Mouse (Mus musculus) lung, embryonic 16.5 days (tissue): Measurements from ENCODE around the gene Smim14. TPM values are rescaled to one million over a fixed set of nuclear protein-coding genes. Genes with fewer than 3 reads are reported as not detected.
A peak's percentile ranks its signal among the peaks of the same experiment; 100 is the strongest.

ENCODE experiments used
- ATAC-seq: fragments of 200-750 bp; cut with Nextera tagmentation; 2 replicates; pipeline ENCODE4 v1.8.0; 2017; ENCODE audit warnings: low read depth, mild to moderate bottlenecking, moderate library complexity
- H3K27ac ChIP-seq: fragments of 300-500 bp; sonication (generic); 2 replicates; pipeline ENCODE4 v1.5.1; 2014; ENCODE audit warnings: mild to moderate bottlenecking, control low read depth, low read length
- H3K27me3 ChIP-seq: fragments of 300-500 bp; sonication (generic); 2 replicates; pipeline ENCODE4 v1.6.1; 2014; ENCODE audit warnings: low read depth, low read length, mixed read lengths; ENCODE audit not compliant: control insufficient read depth, insufficient read depth
- H3K36me3 ChIP-seq: fragments of 300-500 bp; sonication (generic); 2 replicates; pipeline ENCODE4 v1.6.1; 2014; ENCODE audit warnings: low read length; ENCODE audit not compliant: control insufficient read depth, insufficient read depth
- H3K4me1 ChIP-seq: fragments of 300-500 bp; sonication (generic); replicated peaks from 2 replicates; pipeline ENCODE4 v1.6.1; 2014; ENCODE audit warnings: low read length, mixed read lengths; ENCODE audit not compliant: control insufficient read depth, insufficient read depth
- H3K4me2 ChIP-seq: fragments of 300-500 bp; sonication (generic); 2 replicates; pipeline ENCODE4 v1.6.1; 2014; ENCODE audit warnings: low read depth, low read length, control low read depth
- H3K4me3 ChIP-seq: fragments of 300-500 bp; sonication (generic); 2 replicates; pipeline ENCODE4 v1.5.1; 2014; ENCODE audit warnings: mild to moderate bottlenecking, low read length, control low read depth
- H3K9ac ChIP-seq: fragments of 300-500 bp; sonication (generic); 2 replicates; pipeline ENCODE4 v1.6.1; 2014; ENCODE audit warnings: low read length, control low read depth
- H3K9me3 ChIP-seq: fragments of 300-500 bp; sonication (generic); 2 replicates; pipeline ENCODE4 v1.6.1; 2016; ENCODE audit warnings: low read length; ENCODE audit not compliant: control insufficient read depth
- WGBS: fragments of 180-500 bp; shearing (Covaris S2); extraction: QIAGEN DNeasy Blood & Tissue Kit; methylation state at CpG from one replicate; pipeline ENCODE4 v1.1.7; 2014; 5-methylcytosine and 5-hydroxymethylcytosine counted together
- polyA plus RNA-seq: library from polyadenylated mRNA; unstranded; fragments of >200 nt; fragmentation: Nextera tagmentation; extraction: Ambion mirVana; gene quantifications from 2 replicates; pipeline ENCODE4 v1.2.1, GENCODE M21; 2015

Smim14 gene
- polyA plus RNA-seq, 1 experiment from 2014 or later: 104 TPM

GRCm38 (mm10) chr5:65435363-65435805, 101.6 kb downstream of the Smim14 start:
- H3K4me1 ChIP-seq: peaks cover 12% of the 10 kb centered on the region
- WGBS: under 1% methylated on average over 40 of the region's 47 CpGs
- peak overlapping the region; percentile 56 for H3K4me2 ChIP-seq
- ATAC-seq: no peak
- H3K4me3 ChIP-seq: peak overlapping the region; percentile 78
- no peaks in the 10 kb centered on the region for H3K36me3 ChIP-seq
- H3K9me3 ChIP-seq: no peaks in the 10 kb centered on the region
- H3K9ac ChIP-seq: peak overlapping the region; percentile 81
- no peaks in the 10 kb centered on the region for H3K27me3 ChIP-seq
- peak overlapping the region; percentile 86 for H3K27ac ChIP-seq

- WGBS: 3% methylated on average over 15 of the region's 15 CpGs
- Histone ChIP-seq H3K4me3 (peak overlapping the region; percentile 78), H3K36me3 (no peaks in the 10 kb centered on the region), H3K9ac (peak overlapping the region; percentile 81), H3K4me2 (peak overlapping the region; percentile 56), H3K27me3 (no peaks in the 10 kb centered on the region), H3K9me3 (no peaks in the 10 kb centered on the region), H3K4me1 (peaks cover 12% of the 10 kb centered on the region), H3K27ac (peak overlapping the region; percentile 86)
- no peak for ATAC-seq
These were observed 102.3 kb downstream of the Smim14 start for GRCm38 (mm10) chr5:65434471-65435362.

GRCm38 (mm10) chr5:65429441-65429840, 107.5 kb downstream of the Smim14 start:
- Histone ChIP-seq H3K4me1 (peaks cover 6% of the 10 kb centered on the region), H3K9me3 (no peaks in the 10 kb centered on the region), H3K27me3 (no peaks in the 10 kb centered on the region), H3K4me3 (no peak overlapping the region), H3K36me3 (peaks cover 4% of the 10 kb centered on the region; the same call in 1 of the 2 replicates), H3K9ac (no peak overlapping the region), H3K4me2 (no peak overlapping the region), H3K27ac (no peak overlapping the region)
- ATAC-seq: no peak
- 86% methylated on average over 5 of the region's 5 CpGs for WGBS

- H3K9me3 ChIP-seq: no peaks in the 10 kb centered on the region
- ATAC-seq: no peak
- H3K27ac ChIP-seq: no peak overlapping the region
- H3K4me1 ChIP-seq: no peaks in the 10 kb centered on the region
- no peak overlapping the region for H3K4me3 ChIP-seq
- no peak overlapping the region for H3K9ac ChIP-seq
- no peak overlapping the region for H3K4me2 ChIP-seq
- no peaks in the 10 kb centered on the region for H3K27me3 ChIP-seq
- peaks cover 9% of the 10 kb centered on the region for H3K36me3 ChIP-seq
- 45% methylated on average over 4 of the region's 4 CpGs for WGBS
These were observed 108.7 kb downstream of the Smim14 start for GRCm38 (mm10) chr5:65428321-65428720.

GRCm38 (mm10) chr5:65425251-65425650, 111.7 kb downstream of the Smim14 start:
- no peak for ATAC-seq
- H3K27ac ChIP-seq: no peak overlapping the region
- H3K4me2 ChIP-seq: no peak overlapping the region
- H3K27me3 ChIP-seq: no peaks in the 10 kb centered on the region
- 70% methylated on average over 5 of the region's 5 CpGs for WGBS
- H3K4me3 ChIP-seq: no peak overlapping the region
- no peak overlapping the region for H3K9ac ChIP-seq
- H3K36me3 ChIP-seq: peaks cover 26% of the 10 kb centered on the region
- H3K9me3 ChIP-seq: no peaks in the 10 kb centered on the region
- H3K4me1 ChIP-seq: no peaks in the 10 kb centered on the region

- Histone ChIP-seq H3K36me3 (peaks cover 26% of the 10 kb centered on the region), H3K9me3 (no peaks in the 10 kb centered on the region), H3K27ac (no peak overlapping the region), H3K4me1 (no peaks in the 10 kb centered on the region), H3K4me3 (no peak overlapping the region), H3K27me3 (no peaks in the 10 kb centered on the region), H3K4me2 (no peak overlapping the region), H3K9ac (no peak overlapping the region)
- ATAC-seq: no peak
- 65% methylated on average over 6 of the region's 6 CpGs for WGBS
These were observed 112.8 kb downstream of the Smim14 start for GRCm38 (mm10) chr5:65424215-65424614.

- no peak overlapping the region for H3K4me3 ChIP-seq
- no peak overlapping the region for H3K4me2 ChIP-seq
- H3K27ac ChIP-seq: no peak overlapping the region
- WGBS: 88% methylated on average over 8 of the region's 8 CpGs
- no peak for ATAC-seq
- no peaks in the 10 kb centered on the region for H3K4me1 ChIP-seq
- peaks cover 26% of the 10 kb centered on the region for H3K36me3 ChIP-seq
- H3K9ac ChIP-seq: no peak overlapping the region
- H3K27me3 ChIP-seq: no peaks in the 10 kb centered on the region
- H3K9me3 ChIP-seq: no peaks in the 10 kb centered on the region
These were observed 114.2 kb downstream of the Smim14 start for GRCm38 (mm10) chr5:65422803-65423202.

GRCm38 (mm10) chr5:65420822-65421221, 116.2 kb downstream of the Smim14 start:
- no peak overlapping the region for H3K4me3 ChIP-seq
- no peak for ATAC-seq
- WGBS: 71% methylated on average over 6 of the region's 6 CpGs
- no peak overlapping the region for H3K9ac ChIP-seq
- no peaks in the 10 kb centered on the region for H3K27me3 ChIP-seq
- no peak overlapping the region for H3K27ac ChIP-seq
- H3K9me3 ChIP-seq: no peaks in the 10 kb centered on the region
- no peak overlapping the region for H3K4me2 ChIP-seq
- peaks cover 5% of the 10 kb centered on the region for H3K4me1 ChIP-seq
- peaks cover 24% of the 10 kb centered on the region for H3K36me3 ChIP-seq

GRCm38 (mm10) chr5:65419136-65419535, 117.8 kb downstream of the Smim14 start:
- Histone ChIP-seq H3K4me1 (peaks cover 10% of the 10 kb centered on the region), H3K4me3 (no peak overlapping the region), H3K27me3 (no peaks in the 10 kb centered on the region), H3K36me3 (peaks cover 27% of the 10 kb centered on the region), H3K4me2 (no peak overlapping the region), H3K27ac (no peak overlapping the region), H3K9me3 (no peaks in the 10 kb centered on the region), H3K9ac (no peak overlapping the region)
- no peak for ATAC-seq
- WGBS: 82% methylated on average over 10 of the region's 10 CpGs
